Mouse (Mus musculus): ENCODE measurements around the gene Hoxa13. TPM values are rescaled to one million over a fixed set of nuclear protein-coding genes. Genes with fewer than 3 reads are reported as not detected.

The Hoxa13 gene
- total and polyA plus RNA-seq, 3 experiments = not detected

- no peaks in the 10 kb centered on the region for H3K4me1 ChIP-seq (ENCODE audit: control insufficient read depth in 1 of 2, insufficient read depth in 2 of 2, low read length in 2 of 2)
- DNase-seq (ENCODE audit: low read depth, low spot score) = no peak
- no peak overlapping the region for H3K27ac ChIP-seq (ENCODE audit: control insufficient read depth, low read depth, low read length)
- no peaks in the 10 kb centered on the region for H3K79me2 ChIP-seq (ENCODE audit: control insufficient read depth, insufficient read depth, low read length, poor library complexity)
- no peak overlapping the region for H3K4me3 ChIP-seq (ENCODE audit: control insufficient read depth in 1 of 2, insufficient read depth in 1 of 2, low read depth in 2 of 2, low read length in 2 of 2)
- no peaks in the 10 kb centered on the region for H3K27me3 ChIP-seq (ENCODE audit: control insufficient read depth in 1 of 2, insufficient read depth in 2 of 2, low read length in 2 of 2)
- H3K9ac ChIP-seq (ENCODE audit: control insufficient read depth, low read depth, low read length, poor library complexity, severe bottlenecking) = no peak overlapping the region
- no peaks in the 10 kb centered on the region for H3K36me3 ChIP-seq (ENCODE audit: control insufficient read depth in 1 of 2, insufficient read depth in 2 of 2, low read length in 2 of 2)
- TF ChIP-seq TAL1 (IDR thresholded peaks at IDR 0.05; ENCODE audit: low read length) (no peak), NELFE (IDR thresholded peaks at IDR 0.05; ENCODE audit: low read depth, low read length) (no peak), E2F4 (IDR thresholded peaks at IDR 0.05; ENCODE audit: borderline replicate concordance, low read depth, low read length) (no peak), POLR2AphosphoS2 (IDR thresholded peaks at IDR 0.05; ENCODE audit: low read length) (no peak), MAX (IDR thresholded peaks at IDR 0.05; ENCODE audit: low read length) (no peak), RCOR1 (IDR thresholded peaks at IDR 0.05; ENCODE audit: low read depth, low read length) (no peak), BHLHE40 (IDR thresholded peaks at IDR 0.05; ENCODE audit: borderline replicate concordance, low read depth, low read length) (no peak), CHD1 (IDR thresholded peaks at IDR 0.05; ENCODE audit: low read depth, low read length) (no peak), ZKSCAN1 (IDR thresholded peaks at IDR 0.05; ENCODE audit: low read depth, low read length) (no peak), USF1 (IDR thresholded peaks at IDR 0.05; ENCODE audit: low read depth, low read length) (no peak), MYC (IDR thresholded peaks at IDR 0.05; ENCODE audit: low read depth, low read length) (no peak)
- H3K9me3 ChIP-seq (replicated peaks; ENCODE audit: insufficient read depth, low read length) = no peaks in the 10 kb centered on the region
Measured at GRCm38 (mm10) chr6:52225612-52226568, 34.8 kb downstream of the Hoxa13 start.

GRCm38 (mm10) chr6:52224895-52225611 is 35.6 kb downstream of the Hoxa13 start:
- DNase-seq (ENCODE audit: low read depth, low spot score) = no peak
- no peak overlapping the region for H3K27ac ChIP-seq (ENCODE audit: control insufficient read depth, low read depth, low read length)
- H3K27me3 ChIP-seq (ENCODE audit: control insufficient read depth in 1 of 2, insufficient read depth in 2 of 2, low read length in 2 of 2) = no peaks in the 10 kb centered on the region
- no peaks in the 10 kb centered on the region for H3K79me2 ChIP-seq (ENCODE audit: control insufficient read depth, insufficient read depth, low read length, poor library complexity)
- H3K36me3 ChIP-seq (ENCODE audit: control insufficient read depth in 1 of 2, insufficient read depth in 2 of 2, low read length in 2 of 2) = no peaks in the 10 kb centered on the region
- TF ChIP-seq MYC (IDR thresholded peaks at IDR 0.05; ENCODE audit: low read depth, low read length) = no peak
- TF ChIP-seq POLR2A (IDR thresholded peaks at IDR 0.05; ENCODE audit: control insufficient read depth in 1 of 2, insufficient read depth in 1 of 2, low read depth in 1 of 2, low read length in 2 of 2, poor library complexity in 1 of 2) = no peak
- H3K4me1 ChIP-seq (ENCODE audit: control insufficient read depth in 1 of 2, insufficient read depth in 2 of 2, low read length in 2 of 2) = no peaks in the 10 kb centered on the region
- H3K4me3 ChIP-seq (ENCODE audit: control insufficient read depth in 1 of 2, insufficient read depth in 1 of 2, low read depth in 2 of 2, low read length in 2 of 2) = no peak overlapping the region
- H3K9ac ChIP-seq (ENCODE audit: control insufficient read depth, low read depth, low read length, poor library complexity, severe bottlenecking) = no peak overlapping the region
- H3K9me3 ChIP-seq (replicated peaks; ENCODE audit: insufficient read depth, low read length) = no peaks in the 10 kb centered on the region
